Mouse (Mus musculus) mammary gland, adult 2 months (tissue): ENCODE measurements around the gene Nlrp1b. TPM values are rescaled to one million over a fixed set of nuclear protein-coding genes. Genes with fewer than 3 reads are reported as not detected.

Source experiments
- polyA plus RNA-seq: library from polyadenylated mRNA; depleted of rRNA; stranded (reverse); fragments of >200 nt; gene quantifications from 2 replicates; pipeline ENCODE4 v1.2.3, GENCODE M21; 2012; ENCODE audit warnings: low replicate concordance; rRNA removed

The Nlrp1b gene
- polyA plus RNA-seq, result 0.54 and 0.83 TPM in 2 replicates

GRCm38 (mm10) chr11:71230684-71231480, at the start of gene Nlrp1b:
Nlrp1b (minus strand) TSS chr11:71230733.

GRCm38 (mm10) chr11:71144661-71145060, 85.9 kb downstream of the Nlrp1b start, which contains the start of gene Nlrp1a:
Nlrp1a (minus strand) TSS chr11:71144704.

Other genes with a start within 250 kb of the Nlrp1b start
- gene C1qbp, start 247.7 kb downstream of the Nlrp1b start, polyA plus RNA-seq, result 71.0 and 236 TPM in 2 replicates
- gene Dhx33, start 226.3 kb downstream of the Nlrp1b start, polyA plus RNA-seq, result 28.5 and 57.6 TPM in 2 replicates
- 2.5 and 3.3 TPM in 2 replicates for gene Mis12, start 211.1 kb downstream of the Nlrp1b start, polyA plus RNA-seq
- 7.3 and 16.6 TPM in 2 replicates for gene Derl2, start 210.9 kb downstream of the Nlrp1b start, polyA plus RNA-seq
- 0.92 and 1.2 TPM in 2 replicates for gene 6330403K07Rik, start 197.2 kb downstream of the Nlrp1b start, polyA plus RNA-seq
- gene Nlrp1a, start 86.0 kb downstream of the Nlrp1b start, polyA plus RNA-seq, result 0.11 and 0.13 TPM in 2 replicates